Mouse (Mus musculus) megakaryocyte, adult 5-6 weeks (primary cell): ENCODE measurements around the gene Tnfaip2. TPM values are rescaled to one million over a fixed set of nuclear protein-coding genes. Genes with fewer than 3 reads are reported as not detected.

Experiments used
- ATAC-seq: 2 replicates; pipeline ENCODE4 v1.8.0; 2016; ENCODE audit warnings: mild to moderate bottlenecking, inconsistent platforms; ENCODE audit not compliant: poor library complexity, severe bottlenecking
- total RNA-seq, 2 experiments: library from RNA; stranded (forward) in 1 of 2; stranded (reverse) in 1 of 2; fragments of 153-499, 151-499 nt in 1 of 2; fragments of 221-1000, 200-1000 nt in 1 of 2; gene quantifications; 2 replicates each; pipeline versions ENCODE4 v1.2.3 to v1.2.4; 2015 to 2017

The Tnfaip2 gene
- total RNA-seq (2015) (42.7 and 43.7 TPM in 2 replicates), total RNA-seq (2017) (81.0 and 109 TPM in 2 replicates)

GRCm38 (mm10) chr12:111442309-111443010 lies at the start of gene Tnfaip2:
Gene Tnfaip2, plus strand, starts transcription at chr12:111442469.
- ATAC-seq, result peak; percentile 63

GRCm38 (mm10) chr12:111394008-111394407 lies 48.3 kb upstream of the Tnfaip2 start:
- no peak for ATAC-seq

GRCm38 (mm10) chr12:111396997-111397396 lies 45.3 kb upstream of the Tnfaip2 start:
- no peak for ATAC-seq

GRCm38 (mm10) chr12:111401454-111402184 lies 40.6 kb upstream of the Tnfaip2 start:
- ATAC-seq, result peak; percentile 75

- no peak for ATAC-seq
Observed at GRCm38 (mm10) chr12:111404880-111405279, 37.4 kb upstream of the Tnfaip2 start.

- no peak for ATAC-seq
Observed at GRCm38 (mm10) chr12:111406622-111407021, 35.6 kb upstream of the Tnfaip2 start, which contains the start of gene Lbhd2. Gene Lbhd2, plus strand, starts transcription at chr12:111406809.

GRCm38 (mm10) chr12:111409583-111409982 lies 32.7 kb upstream of the Tnfaip2 start:
- no peak for ATAC-seq

GRCm38 (mm10) chr12:111411631-111412355 lies 30.5 kb upstream of the Tnfaip2 start:
- no peak for ATAC-seq

- no peak for ATAC-seq
Observed at GRCm38 (mm10) chr12:111412581-111413284, 29.5 kb upstream of the Tnfaip2 start.

- peak; percentile 94 for ATAC-seq
Observed at GRCm38 (mm10) chr12:111413300-111413699, 29.0 kb upstream of the Tnfaip2 start.

GRCm38 (mm10) chr12:111416921-111417779 lies 25.1 kb upstream of the Tnfaip2 start, which contains the start of gene Exoc3l4:
Gene Exoc3l4, plus strand, starts transcription at chr12:111417017.
- peak; percentile 43 for ATAC-seq

- no peak for ATAC-seq
Observed at GRCm38 (mm10) chr12:111419918-111420317, 22.4 kb upstream of the Tnfaip2 start.

GRCm38 (mm10) chr12:111420946-111421709 lies 21.1 kb upstream of the Tnfaip2 start:
- ATAC-seq, result no peak

- no peak for ATAC-seq
Observed at GRCm38 (mm10) chr12:111422852-111423251, 19.4 kb upstream of the Tnfaip2 start.

- ATAC-seq, result no peak
Observed at GRCm38 (mm10) chr12:111423570-111424129, 18.6 kb upstream of the Tnfaip2 start.

- ATAC-seq, result no peak
Observed at GRCm38 (mm10) chr12:111424547-111424946, 17.7 kb upstream of the Tnfaip2 start.

GRCm38 (mm10) chr12:111425258-111425657 lies 17.0 kb upstream of the Tnfaip2 start:
- peak; percentile 62 for ATAC-seq

GRCm38 (mm10) chr12:111425789-111426460 lies 16.3 kb upstream of the Tnfaip2 start:
- ATAC-seq, result peak; percentile 73
